Comparison of ENCODE assay signal across 8 mouse cellular contexts in the genomic region with DNA sequence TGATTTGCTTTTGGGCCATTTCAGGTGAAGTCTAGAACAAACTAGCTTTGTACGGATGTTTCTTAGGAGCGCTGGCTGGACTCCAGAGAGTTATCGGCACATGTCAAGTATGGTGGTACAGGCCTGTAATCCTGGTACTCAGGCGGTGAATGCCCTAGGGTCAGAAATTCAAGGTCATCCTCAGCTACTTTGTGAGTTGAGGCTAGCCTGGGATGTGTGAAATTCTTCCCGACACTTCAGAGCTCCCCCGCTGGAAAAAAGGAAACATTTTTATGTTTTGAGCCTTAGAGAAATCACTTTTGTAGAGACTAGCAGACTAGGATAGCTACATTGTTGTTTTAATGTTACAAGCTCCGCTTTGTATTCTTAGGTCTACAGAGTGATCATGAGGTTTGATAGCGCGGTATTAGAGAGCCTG. TPM values are rescaled to one million over a fixed set of nuclear protein-coding genes. Genes with fewer than 3 reads are reported as not detected.
DNase-seq lines count a peak whose midpoint lies in the region; ATAC-seq and TF ChIP-seq lines count a peak whose summit lies in the region.

No protein-coding gene starts in this region.

- no peak for ATAC-seq in liver, embryonic 11.5 days (replicated peaks; ENCODE audit: low FRiP score)
- ATAC-seq in hindbrain, postnatal 0 days, result no peak
- ATAC-seq in midbrain, embryonic 13.5 days, result no peak
- ATAC-seq in frontal cortex, adult (ENCODE audit: low TSS enrichment), result no peak

- peak overlapping the region; percentile 82 for H3K4me3 ChIP-seq in liver, embryonic 11.5 days (ENCODE audit: low read depth, low read length)
- H3K4me3 ChIP-seq in hindbrain, postnatal 0 days (ENCODE audit: low read length), result peak overlapping the region; percentile 73
- H3K4me3 ChIP-seq in midbrain, embryonic 13.5 days (replicated peaks), result peak overlapping the region; percentile 69

- H3K4me2 ChIP-seq in liver, embryonic 11.5 days, result peak overlapping the region; percentile 86
- peak overlapping the region; percentile 86 for H3K4me2 ChIP-seq in hindbrain, postnatal 0 days (ENCODE audit: low read depth, low read length)
- H3K4me2 ChIP-seq in midbrain, embryonic 13.5 days (replicated peaks), result peak overlapping the region; percentile 88

- peaks cover 7% of the 10 kb centered on the region; the same call in 1 of the 2 replicates for H3K4me1 ChIP-seq in liver, embryonic 11.5 days (replicated peaks; ENCODE audit: control insufficient read depth, insufficient read depth, low read length)
- peaks cover 14% of the 10 kb centered on the region for H3K4me1 ChIP-seq in hindbrain, postnatal 0 days (ENCODE audit: insufficient read depth, low read length)
- H3K4me1 ChIP-seq in midbrain, embryonic 13.5 days (replicated peaks), result peaks cover 28% of the 10 kb centered on the region

- H3K36me3 ChIP-seq in liver, embryonic 11.5 days (ENCODE audit: control insufficient read depth, insufficient read depth, low read length), result no peaks in the 10 kb centered on the region
- no peaks in the 10 kb centered on the region for H3K36me3 ChIP-seq in hindbrain, postnatal 0 days (ENCODE audit: insufficient read depth, low read length)
- H3K36me3 ChIP-seq in midbrain, embryonic 13.5 days, result 0 out of 2 replicates have a peak, but pooled peaks cover 9% of the 10 kb centered on the region

- whole genome bisulfite sequencing in liver, embryonic 11.5 days, result 81% methylated on average over 9 of the region's 9 CpGs
- 85% methylated on average over 9 of the region's 9 CpGs for WGBS in hindbrain, postnatal 0 days
- WGBS in midbrain, embryonic 13.5 days, result 89% methylated on average over 9 of the region's 9 CpGs

- no peak for DNase-seq in liver, embryonic 11.5 days (ENCODE audit: low spot score)
- DNase-seq in liver, result no peak
- DNase-seq in cerebellum, postnatal 36 days, result peak; percentile 10 to 14
- DNase-seq in hindbrain, postnatal 0 days (ENCODE audit: low spot score), result no peak
- no peak for DNase-seq in adrenal gland, postnatal 25 days
- no peak for DNase-seq in adrenal gland, adult 18-20 months (ENCODE audit: low spot score in 2 of 2)

- no peak for TF ChIP-seq CTCF in hindbrain, postnatal 0 days (IDR thresholded peaks at IDR 0.05; ENCODE audit: low read depth)

- H3K9ac ChIP-seq in liver, embryonic 11.5 days (ENCODE audit: low read depth, low read length), result peak overlapping the region; percentile 68; the same call in 1 of the 2 replicates
- H3K9ac ChIP-seq in hindbrain, postnatal 0 days (replicated peaks; ENCODE audit: low read length), result peak overlapping the region; percentile 69; the same call in 1 of the 2 replicates
- peak overlapping the region; percentile 80 for H3K9ac ChIP-seq in midbrain, embryonic 13.5 days (replicated peaks)

- no peaks in the 10 kb centered on the region for H3K9me3 ChIP-seq in liver, embryonic 11.5 days (ENCODE audit: control insufficient read depth, low read length)
- H3K9me3 ChIP-seq in hindbrain, postnatal 0 days (ENCODE audit: low read length), result no peaks in the 10 kb centered on the region
- H3K9me3 ChIP-seq in midbrain, embryonic 13.5 days, result no peaks in the 10 kb centered on the region

- H3K27ac ChIP-seq in liver, embryonic 11.5 days (ENCODE audit: low read depth, low read length), result no peak overlapping the region
- H3K27ac ChIP-seq in hindbrain, postnatal 0 days, result no peak overlapping the region
- no peak overlapping the region for H3K27ac ChIP-seq in midbrain, embryonic 13.5 days

- no peaks in the 10 kb centered on the region for H3K27me3 ChIP-seq in liver, embryonic 11.5 days (replicated peaks; ENCODE audit: control insufficient read depth, insufficient read depth, low read length)
- H3K27me3 ChIP-seq in hindbrain, postnatal 0 days (ENCODE audit: insufficient read depth, low read length), result no peaks in the 10 kb centered on the region
- H3K27me3 ChIP-seq in midbrain, embryonic 13.5 days, result no peaks in the 10 kb centered on the region

RNA-seq across cellular contexts. Expression of a gene that starts 1.1 kb away (rescaled TPM):
- polyA plus RNA-seq in liver, embryonic 11.5 days (2014; fragmentation: Nextera tagmentation; extraction: Ambion mirVana), result 95.0 and 95.5 TPM in 2 replicates
- 16.0 and 16.4 TPM in 2 replicates for total RNA-seq in hindbrain, postnatal 0 days (2014; rRNA removed)
- 87.3 and 88.4 TPM in 2 replicates for polyA plus RNA-seq in hindbrain, postnatal 0 days (2015; fragmentation: Nextera tagmentation; extraction: Ambion mirVana)
- polyA plus RNA-seq in midbrain, embryonic 13.5 days (2015; fragmentation: Nextera tagmentation; extraction: Ambion mirVana), result 130 and 135 TPM in 2 replicates
- 156 and 173 TPM in 2 replicates for total RNA-seq in adrenal gland, postnatal 25 days (2021)
- total RNA-seq in adrenal gland, adult 18-20 months (2021), result 100 to 1,000 TPM in 1 of 2 experiments, 10 to 100 TPM in 1; 79.4 to 121 TPM

Comparison
In these comparisons a context has a peak if more than half of its experiments do, and no peak if none do; other contexts are left out.
1. DNase-seq: peak in cerebellum, postnatal 36 days (2 of 2); none in liver, embryonic 11.5 days (single experiment), liver (single experiment), hindbrain, postnatal 0 days (single experiment), adrenal gland, postnatal 25 days (single experiment) and adrenal gland, adult 18-20 months (0 of 2).
2. Peak in every context shown above with its lines, with median percentiles within 50 percentile points of each other: H3K4me2 ChIP-seq, H3K4me3 ChIP-seq and H3K9ac ChIP-seq.